Mouse (Mus musculus): ENCODE data around the gene Mrpl16.

GRCm38 (mm10) chr19:11804423-11804822 lies 34.2 kb downstream of the Mrpl16 start:
- TF ChIP-seq FLI1 (IDR thresholded peaks at IDR 0.05; ENCODE audit: low read length) (no peak), GATA1 (IDR thresholded peaks at IDR 0.05; ENCODE audit: borderline replicate concordance, low read length) (no peak)
